20 mouse cellular contexts compared by ENCODE assay signal in genomic region chrX:13716796-13717569, GRCm38 (mm10). TPM values are rescaled to one million over a fixed set of nuclear protein-coding genes. Genes with fewer than 3 reads are reported as not detected.
DNase-seq lines count a peak whose midpoint lies in the region; ATAC-seq and TF ChIP-seq lines count a peak whose summit lies in the region.
"Had no signal": no experiment of that assay in that cellular context is flagged by ENCODE, and none has a peak within 500 bp of the region (broad histone marks: within the 10 kb centered on the region; RNA-seq: fewer than 3 reads in every experiment).

No protein-coding gene starts in this region.

- H3K27me3 ChIP-seq in MEL (ENCODE audit: control insufficient read depth in 1 of 2, insufficient read depth in 2 of 2, low read length in 2 of 2) = no peaks in the 10 kb centered on the region
- H3K27me3 ChIP-seq in intestine, embryonic 15.5 days (replicated peaks) = no peaks in the 10 kb centered on the region
- H3K27me3 ChIP-seq in stomach, embryonic 16.5 days (ENCODE audit: control insufficient read depth, insufficient read depth, low read length) = no peaks in the 10 kb centered on the region
- no peaks in the 10 kb centered on the region for H3K27me3 ChIP-seq in liver, postnatal 0 days (ENCODE audit: insufficient read depth, low read length)
- H3K27me3 ChIP-seq: forebrain, embryonic 13.5 days; heart, embryonic 13.5 days; hindbrain, embryonic 15.5 days had no signal

- peak overlapping the region; percentile 1; the same call in 1 of the 2 replicates for H3K27ac ChIP-seq in MEL (ENCODE audit: control insufficient read depth, low read depth, low read length)
- peak overlapping the region; percentile 40 for H3K27ac ChIP-seq in intestine, embryonic 15.5 days
- H3K27ac ChIP-seq in stomach, embryonic 16.5 days (ENCODE audit: low read length) = peak overlapping the region; percentile 60
- no peak overlapping the region for H3K27ac ChIP-seq in liver, postnatal 0 days (ENCODE audit: low read depth)
- H3K27ac ChIP-seq: forebrain, embryonic 13.5 days; heart, embryonic 13.5 days; hindbrain, embryonic 15.5 days had no signal

- peaks cover 0 to 19% of the 10 kb centered on the region in 2 experiments; a peak in 2 of 4 replicates for H3K36me3 ChIP-seq in MEL (ENCODE audit: control insufficient read depth in 1 of 2, insufficient read depth in 2 of 2, low read length in 2 of 2)
- no peaks in the 10 kb centered on the region for H3K36me3 ChIP-seq in intestine, embryonic 15.5 days
- H3K36me3 ChIP-seq in stomach, embryonic 16.5 days (ENCODE audit: control insufficient read depth, insufficient read depth, low read length) = no peaks in the 10 kb centered on the region; the same call in 1 of the 2 replicates
- H3K36me3 ChIP-seq in liver, postnatal 0 days (replicated peaks; ENCODE audit: insufficient read depth, low read length) = no peaks in the 10 kb centered on the region

- peaks cover 5 to 21% of the 10 kb centered on the region in 2 experiments for H3K4me1 ChIP-seq in MEL (ENCODE audit: control insufficient read depth in 1 of 2, insufficient read depth in 2 of 2, low read length in 2 of 2)
- H3K4me1 ChIP-seq in intestine, embryonic 15.5 days (replicated peaks) = no peaks in the 10 kb centered on the region; the same call in 1 of the 2 replicates
- peaks cover 5% of the 10 kb centered on the region; the same call in 1 of the 2 replicates for H3K4me1 ChIP-seq in stomach, embryonic 16.5 days (ENCODE audit: control insufficient read depth, insufficient read depth, low read length)
- H3K4me1 ChIP-seq in liver, postnatal 0 days (ENCODE audit: insufficient read depth) = no peaks in the 10 kb centered on the region
- H3K4me1 ChIP-seq: forebrain, embryonic 13.5 days; hindbrain, embryonic 15.5 days had no signal

- no peak for TF ChIP-seq POLR2A in MEL (IDR thresholded peaks at IDR 0.05; ENCODE audit: control insufficient read depth in 1 of 2, insufficient read depth in 1 of 2, low read depth in 1 of 2, low read length in 2 of 2, poor library complexity in 1 of 2)

- H3K4me2 ChIP-seq in intestine, embryonic 15.5 days (replicated peaks) = no peak overlapping the region
- H3K4me2 ChIP-seq in stomach, embryonic 16.5 days (ENCODE audit: low read depth, low read length) = no peak overlapping the region
- H3K4me2 ChIP-seq in liver, postnatal 0 days (ENCODE audit: low read depth, low read length) = no peak overlapping the region
- H3K4me2 ChIP-seq: forebrain, embryonic 13.5 days; heart, embryonic 13.5 days; hindbrain, embryonic 15.5 days had no signal

- ATAC-seq in intestine, embryonic 15.5 days = peak; percentile 96
- ATAC-seq in megakaryocyte progenitor cell, adult 5-6 weeks (replicated peaks; ENCODE audit: poor library complexity) = peak; percentile 42; the same call in 1 of the 2 replicates
- ATAC-seq in stomach, embryonic 16.5 days (ENCODE audit: insufficient read depth, low FRiP score) = peak; percentile 78; the same call in 1 of the 2 replicates
- ATAC-seq in liver, postnatal 0 days = no peak
- ATAC-seq: forebrain, embryonic 13.5 days had no signal

- no peaks in the 10 kb centered on the region for H3K9me3 ChIP-seq in MEL (replicated peaks; ENCODE audit: insufficient read depth, low read length)
- H3K9me3 ChIP-seq in intestine, embryonic 15.5 days = no peaks in the 10 kb centered on the region
- H3K9me3 ChIP-seq in stomach, embryonic 16.5 days (replicated peaks; ENCODE audit: control insufficient read depth, low read length) = no peaks in the 10 kb centered on the region
- H3K9me3 ChIP-seq in liver, postnatal 0 days (ENCODE audit: low read length) = no peaks in the 10 kb centered on the region
- H3K9me3 ChIP-seq: forebrain, embryonic 13.5 days; heart, embryonic 13.5 days; hindbrain, embryonic 15.5 days had no signal

- no peaks in the 10 kb centered on the region for H3K79me2 ChIP-seq in MEL (ENCODE audit: control insufficient read depth, insufficient read depth, low read length, poor library complexity)

- no peak for TF ChIP-seq CTCF in MEL (IDR thresholded peaks at IDR 0.05 in 2 of 3, conservative IDR thresholded peaks at IDR 0.05 in 1 of 3; ENCODE audit: control insufficient read depth in 1 of 3, insufficient read depth in 1 of 3, low read depth in 2 of 3, low read length in 3 of 3, poor library complexity in 1 of 3, severe bottlenecking in 1 of 3)
- no peak for TF ChIP-seq CTCF in liver, postnatal 0 days (IDR thresholded peaks at IDR 0.05; ENCODE audit: low read depth)

- peak; percentile 90 for DNase-seq in MEL (ENCODE audit: low read depth, low spot score)
- no peak for DNase-seq in ovary, postnatal 10 days (ENCODE audit: low spot score)
- no peak for DNase-seq in liver, postnatal 0 days
- DNase-seq in urinary bladder, adult 2 months (ENCODE audit: low spot score) = no peak
- DNase-seq: adrenal gland, adult 2 months; adrenal gland, postnatal 25 days; cerebellum, adult 18-20 months; cerebellum, adult 9-11 months; cerebellum, postnatal 36 days; gastrocnemius, postnatal 14 days; heart, postnatal 36 days had no signal

- no peak for TF ChIP-seq RAD21 in MEL (IDR thresholded peaks at IDR 0.05; ENCODE audit: low read depth, low read length)

- no peak overlapping the region for H3K9ac ChIP-seq in MEL (ENCODE audit: control insufficient read depth, low read depth, low read length, poor library complexity, severe bottlenecking)
- H3K9ac ChIP-seq in intestine, embryonic 15.5 days = no peak overlapping the region
- no peak overlapping the region for H3K9ac ChIP-seq in stomach, embryonic 16.5 days (ENCODE audit: low read length)
- no peak overlapping the region for H3K9ac ChIP-seq in liver, postnatal 0 days (replicated peaks)
- H3K9ac ChIP-seq: forebrain, embryonic 13.5 days; heart, embryonic 13.5 days; hindbrain, embryonic 15.5 days had no signal

- 66% methylated on average over 4 of the region's 4 CpGs for WGBS in intestine, embryonic 15.5 days
- WGBS in stomach, embryonic 16.5 days = 46% methylated on average over 3 of the region's 4 CpGs
- 36% methylated on average over 4 of the region's 4 CpGs for WGBS in liver, postnatal 0 days (ENCODE audit: insufficient replicate concordance)

- no peak overlapping the region for H3K4me3 ChIP-seq in MEL (ENCODE audit: control insufficient read depth in 1 of 2, insufficient read depth in 1 of 2, low read depth in 2 of 2, low read length in 2 of 2)
- H3K4me3 ChIP-seq in intestine, embryonic 15.5 days (replicated peaks) = no peak overlapping the region
- H3K4me3 ChIP-seq in stomach, embryonic 16.5 days (replicated peaks; ENCODE audit: low read length) = no peak overlapping the region
- no peak overlapping the region for H3K4me3 ChIP-seq in liver, postnatal 0 days (ENCODE audit: low read depth, low read length)
- H3K4me3 ChIP-seq: forebrain, embryonic 13.5 days; heart, embryonic 13.5 days; hindbrain, embryonic 15.5 days had no signal

- peak; percentile 78 to 86 for TF ChIP-seq EP300 in MEL (IDR thresholded peaks at IDR 0.05; ENCODE audit: low read depth in 1 of 2, low read length in 2 of 2)
- TF ChIP-seq EP300 in liver, postnatal 0 days (IDR thresholded peaks at IDR 0.05; ENCODE audit: low read depth) = no peak

TF ChIP-seq in MEL, 35 proteins besides CTCF, POLR2A, EP300 and RAD21:
- TF ChIP-seq TBP (IDR thresholded peaks at IDR 0.05; ENCODE audit: low read depth, low read length) (0 out of 2 replicates have a peak, but pooled peaks have one; percentile 20), GATA1 (IDR thresholded peaks at IDR 0.05; ENCODE audit: low read depth, low read length) (peak; percentile 95), POLR2AphosphoS2 (IDR thresholded peaks at IDR 0.05; ENCODE audit: low read length) (no peak), RCOR1 (IDR thresholded peaks at IDR 0.05; ENCODE audit: low read depth, low read length) (peak; percentile 91), MAX (IDR thresholded peaks at IDR 0.05; ENCODE audit: low read length) (peak; percentile 31; the same call in 1 of the 2 replicates), ETS1 (IDR thresholded peaks at IDR 0.05; ENCODE audit: low read depth, low read length) (peak; percentile 48; the same call in 1 of the 2 replicates), SMC3 (IDR thresholded peaks at IDR 0.05; ENCODE audit: low read depth, low read length) (peak; percentile 22; the same call in 1 of the 2 replicates), TCF12 (IDR thresholded peaks at IDR 0.05; ENCODE audit: low read depth, low read length) (peak; percentile 64), ZKSCAN1 (IDR thresholded peaks at IDR 0.05; ENCODE audit: low read depth, low read length) (no peak), TAL1 (IDR thresholded peaks at IDR 0.05; ENCODE audit: low read length) (peak; percentile 53), SIN3A (IDR thresholded peaks at IDR 0.05; ENCODE audit: low read length) (peak; percentile 35; the same call in 1 of the 2 replicates), MEF2A (IDR thresholded peaks at IDR 0.05; ENCODE audit: extremely low read depth, insufficient replicate concordance, low read depth, low read length, poor library complexity, severe bottlenecking) (no peak)
TF ChIP-seq in MEL: peak in this region for 9.

RNA-seq across cellular contexts. Expression of gene Gpr82, which starts 55.8 kb away (rescaled TPM):
- 0.12 and 0.13 TPM in 2 replicates for total RNA-seq in MEL (2012; rRNA removed)
- polyA plus RNA-seq in MEL (2012; ENCODE audit: insufficient read depth in 1 of 2, insufficient read length in 2 of 2, low read depth in 1 of 2, low replicate concordance in 2 of 2, missing spikeins in 1 of 2) = under 1 TPM in 1 of 2 experiments, not detected in 1; 0.06 TPM
- polyA plus RNA-seq in intestine, embryonic 15.5 days (2015; fragmentation: Nextera tagmentation; extraction: Ambion mirVana) = 0.18 and 0.25 TPM in 2 replicates
- total RNA-seq in megakaryocyte progenitor cell, adult 5-6 weeks (2015) = not detected in 2 replicates
- not detected in 2 replicates for total RNA-seq in megakaryocyte progenitor cell, adult 5-6 weeks (2017)
- polyA plus RNA-seq in stomach, embryonic 16.5 days (2015; fragmentation: Nextera tagmentation; extraction: Ambion mirVana) = 0.35 TPM in 2 replicates
- 0.07 TPM in 1 of 2 replicates, not detected in the other for polyA plus RNA-seq in liver, postnatal 0 days (2015; fragmentation: Nextera tagmentation; extraction: Ambion mirVana)
- polyA plus RNA-seq in urinary bladder, adult 2 months (2012; rRNA removed) = 0.12 and 0.15 TPM in 2 replicates
- total RNA-seq: adrenal gland, adult 2 months; adrenal gland, postnatal 25 days; gastrocnemius, adult 18-20 months; gastrocnemius, postnatal 14 days; granulocyte monocyte progenitor cell, adult 5-6 weeks; heart, postnatal 36 days had no signal
- polyA plus RNA-seq: adrenal gland, adult 2 months; C2C12 had no signal
